Mouse (Mus musculus) intestine, embryonic 15.5 days (tissue): Measurements from ENCODE around the gene Zkscan14. TPM values are rescaled to one million over a fixed set of nuclear protein-coding genes. Genes with fewer than 3 reads are reported as not detected.
"Not testable (repeated sequence)": the region's sequence is repeated elsewhere in the genome, so short reads cannot be mapped to it uniquely, and the experiment has no call there.

ENCODE experiments used
- ATAC-seq: fragments of 200-750 bp; cut with Nextera tagmentation; 2 replicates; pipeline ENCODE4 v1.8.0; 2017; ENCODE audit warnings: moderate TSS enrichment, moderate library complexity
- H3K27ac ChIP-seq: fragments of 300-500 bp; sonication (generic); 2 replicates; pipeline ENCODE4 v1.5.1; 2015; ENCODE audit warnings: mild to moderate bottlenecking, inconsistent platforms
- H3K27me3 ChIP-seq: fragments of 300-500 bp; sonication (generic); replicated peaks from 2 replicates; pipeline ENCODE4 v1.6.1; 2015; ENCODE audit warnings: inconsistent platforms
- H3K36me3 ChIP-seq: fragments of 300-500 bp; sonication (generic); 2 replicates; pipeline ENCODE4 v1.6.1; 2015; ENCODE audit warnings: inconsistent platforms
- H3K4me1 ChIP-seq: fragments of 300-500 bp; sonication (generic); replicated peaks from 2 replicates; pipeline ENCODE4 v1.6.1; 2015; ENCODE audit warnings: inconsistent platforms
- H3K4me2 ChIP-seq: fragments of 300-500 bp; sonication (generic); replicated peaks from 2 replicates; pipeline ENCODE4 v1.6.1; 2015; ENCODE audit warnings: mild to moderate bottlenecking, inconsistent platforms
- H3K4me3 ChIP-seq: fragments of 300-500 bp; sonication (generic); replicated peaks from 2 replicates; pipeline ENCODE4 v1.5.1; 2015; ENCODE audit warnings: inconsistent platforms
- H3K9ac ChIP-seq: fragments of 300-500 bp; sonication (generic); 2 replicates; pipeline ENCODE4 v1.6.1; 2015; ENCODE audit warnings: inconsistent platforms
- H3K9me3 ChIP-seq: fragments of 300-500 bp; sonication (generic); 2 replicates; pipeline ENCODE4 v1.6.1; 2016; ENCODE audit warnings: inconsistent platforms
- WGBS: fragments of 180-500 bp; shearing (Covaris S2); methylation state at CpG from one replicate; pipeline ENCODE4 v1.1.7; 2015; 5-methylcytosine and 5-hydroxymethylcytosine counted together
- polyA plus RNA-seq: library from polyadenylated mRNA; unstranded; fragments of >200 nt; fragmentation: Nextera tagmentation; extraction: Ambion mirVana; gene quantifications from 2 replicates; pipeline ENCODE4 v1.2.1, GENCODE M21; 2015

Zkscan14 gene
- polyA plus RNA-seq, 1 experiment from 2014 or later = 7.8 TPM

GRCm38 (mm10) chr5:145218206-145218605, 16.5 kb upstream of the Zkscan14 start:
- Histone ChIP-seq H3K4me1 (no peaks in the 10 kb centered on the region), H3K9ac (no peak overlapping the region), H3K36me3 (peaks cover 20% of the 10 kb centered on the region), H3K27me3 (no peaks in the 10 kb centered on the region), H3K4me3 (no peak overlapping the region), H3K27ac (no peak overlapping the region), H3K9me3 (no peaks in the 10 kb centered on the region), H3K4me2 (no peak overlapping the region)
- 96% methylated on average over 21 of the region's 21 CpGs for WGBS
- ATAC-seq = no peak

GRCm38 (mm10) chr5:145217746-145218145, 16.1 kb upstream of the Zkscan14 start:
- ATAC-seq = peak; percentile 89
- no peaks in the 10 kb centered on the region for H3K9me3 ChIP-seq
- H3K4me1 ChIP-seq = no peaks in the 10 kb centered on the region
- no peak overlapping the region for H3K4me3 ChIP-seq
- H3K9ac ChIP-seq = no peak overlapping the region
- H3K27me3 ChIP-seq = no peaks in the 10 kb centered on the region
- H3K36me3 ChIP-seq = peaks cover 20% of the 10 kb centered on the region
- no peak overlapping the region; the same call in 1 of the 2 replicates for H3K4me2 ChIP-seq
- H3K27ac ChIP-seq = no peak overlapping the region
- WGBS = 68% methylated on average over 6 of the region's 6 CpGs

GRCm38 (mm10) chr5:145214679-145215078, 13.0 kb upstream of the Zkscan14 start:
- Histone ChIP-seq H3K9ac (no peak overlapping the region), H3K9me3 (no peaks in the 10 kb centered on the region), H3K27me3 (no peaks in the 10 kb centered on the region), H3K4me1 (no peaks in the 10 kb centered on the region), H3K36me3 (peaks cover 8% of the 10 kb centered on the region), H3K4me3 (no peak overlapping the region), H3K4me2 (no peak overlapping the region), H3K27ac (no peak overlapping the region)
- ATAC-seq = no peak
- WGBS = 78% methylated on average over 4 of the region's 4 CpGs

GRCm38 (mm10) chr5:145213505-145213904, 11.8 kb upstream of the Zkscan14 start:
- no peak for ATAC-seq
- H3K4me2 ChIP-seq = no peak overlapping the region
- no peaks in the 10 kb centered on the region for H3K9me3 ChIP-seq
- 87% methylated on average over 3 of the region's 3 CpGs for WGBS
- no peak overlapping the region for H3K4me3 ChIP-seq
- no peaks in the 10 kb centered on the region for H3K27me3 ChIP-seq
- H3K9ac ChIP-seq = no peak overlapping the region
- no peak overlapping the region for H3K27ac ChIP-seq
- H3K36me3 ChIP-seq = peaks cover under 1% of the 10 kb centered on the region; the same call in 1 of the 2 replicates
- no peaks in the 10 kb centered on the region for H3K4me1 ChIP-seq

- no peaks in the 10 kb centered on the region for H3K4me1 ChIP-seq
- H3K9ac ChIP-seq = no peak overlapping the region
- no peak overlapping the region for H3K4me3 ChIP-seq
- peaks cover 2% of the 10 kb centered on the region; the same call in 1 of the 2 replicates for H3K36me3 ChIP-seq
- 86% methylated on average over 4 of the region's 4 CpGs for WGBS
- no peak for ATAC-seq
- H3K27ac ChIP-seq = no peak overlapping the region
- no peak overlapping the region for H3K4me2 ChIP-seq
- H3K9me3 ChIP-seq = no peaks in the 10 kb centered on the region
- no peaks in the 10 kb centered on the region for H3K27me3 ChIP-seq
These were observed 10.5 kb upstream of the Zkscan14 start for GRCm38 (mm10) chr5:145212216-145212615.

- H3K9ac ChIP-seq = no peak overlapping the region
- no peak overlapping the region for H3K4me3 ChIP-seq
- peaks cover 2% of the 10 kb centered on the region; the same call in 1 of the 2 replicates for H3K36me3 ChIP-seq
- H3K9me3 ChIP-seq = no peaks in the 10 kb centered on the region
- no peaks in the 10 kb centered on the region for H3K4me1 ChIP-seq
- no peak for ATAC-seq
- 91% methylated on average over 4 of the region's 4 CpGs for WGBS
- no peak overlapping the region for H3K27ac ChIP-seq
- H3K4me2 ChIP-seq = no peak overlapping the region
- H3K27me3 ChIP-seq = no peaks in the 10 kb centered on the region
These were observed 9.7 kb upstream of the Zkscan14 start for GRCm38 (mm10) chr5:145211340-145211739.

GRCm38 (mm10) chr5:145208391-145208790, 6.7 kb upstream of the Zkscan14 start:
- not testable (repeated sequence) for H3K9me3 ChIP-seq, H3K27me3 ChIP-seq, H3K27ac ChIP-seq, H3K36me3 ChIP-seq, H3K9ac ChIP-seq, H3K4me2 ChIP-seq, H3K4me3 ChIP-seq, ATAC-seq
- H3K4me1 ChIP-seq = peaks cover 10% of the 10 kb centered on the region
- 45% methylated on average over 11 of the region's 11 CpGs for WGBS

- Histone ChIP-seq H3K9ac (no peak overlapping the region), H3K4me1 (peaks cover 10% of the 10 kb centered on the region), H3K4me3 (no peak overlapping the region), H3K9me3 (no peaks in the 10 kb centered on the region), H3K4me2 (no peak overlapping the region), H3K27me3 (no peaks in the 10 kb centered on the region), H3K27ac (no peak overlapping the region), H3K36me3 (peaks cover 2% of the 10 kb centered on the region; the same call in 1 of the 2 replicates)
- WGBS = 87% methylated on average over 6 of the region's 6 CpGs
- no peak for ATAC-seq
These were observed 6.3 kb upstream of the Zkscan14 start for GRCm38 (mm10) chr5:145207954-145208353.

- H3K4me1 ChIP-seq = peaks cover 10% of the 10 kb centered on the region
- peaks cover 2% of the 10 kb centered on the region; the same call in 1 of the 2 replicates for H3K36me3 ChIP-seq
- 96% methylated on average over 6 of the region's 6 CpGs for WGBS
- no peaks in the 10 kb centered on the region for H3K9me3 ChIP-seq
- H3K27ac ChIP-seq = no peak overlapping the region
- H3K9ac ChIP-seq = no peak overlapping the region
- no peak overlapping the region for H3K4me2 ChIP-seq
- no peak for ATAC-seq
- no peaks in the 10 kb centered on the region for H3K27me3 ChIP-seq
- no peak overlapping the region for H3K4me3 ChIP-seq
These were observed 5.7 kb upstream of the Zkscan14 start for GRCm38 (mm10) chr5:145207385-145207784.

GRCm38 (mm10) chr5:145205041-145205440, 3.4 kb upstream of the Zkscan14 start:
- H3K27ac ChIP-seq = no peak overlapping the region
- 17% methylated on average over 9 of the region's 9 CpGs for WGBS
- peak overlapping the region; percentile 60 for H3K4me3 ChIP-seq
- H3K27me3 ChIP-seq = no peaks in the 10 kb centered on the region
- peak overlapping the region; percentile 71 for H3K4me2 ChIP-seq
- no peaks in the 10 kb centered on the region for H3K9me3 ChIP-seq
- H3K36me3 ChIP-seq = 0 out of 2 replicates have a peak, but pooled peaks cover 2% of the 10 kb centered on the region
- no peak for ATAC-seq
- peaks cover 16% of the 10 kb centered on the region for H3K4me1 ChIP-seq
- peak overlapping the region; percentile 54; the same call in 1 of the 2 replicates for H3K9ac ChIP-seq

GRCm38 (mm10) chr5:145203936-145204691, 2.4 kb upstream of the Zkscan14 start, which contains the start of gene Zkscan5:
Gene Zkscan5 (plus strand): TSS chr5:145204562.
- Histone ChIP-seq H3K36me3 (0 out of 2 replicates have a peak, but pooled peaks cover 2% of the 10 kb centered on the region), H3K9ac (peak within 1 kb of the TSS; percentile 54), H3K4me2 (peak within 1 kb of the TSS; percentile 71), H3K4me3 (peak within 1 kb of the TSS; percentile 60), H3K27me3 (no peaks in the 10 kb centered on the region), H3K27ac (peak within 1 kb of the TSS; percentile 91), H3K4me1 (peaks cover 16% of the 10 kb centered on the region), H3K9me3 (no peaks in the 10 kb centered on the region)
- 0% methylated on average over 22 of the region's 22 CpGs for WGBS
- ATAC-seq = peak; percentile 96

GRCm38 (mm10) chr5:145202446-145202845, 778 bp upstream of the Zkscan14 start:
- no peak for ATAC-seq

GRCm38 (mm10) chr5:145200387-145200786, 1.3 kb downstream of the Zkscan14 start:
- Histone ChIP-seq H3K27ac (no peak overlapping the region), H3K4me3 (no peak overlapping the region)
- 72% methylated on average over 7 of the region's 7 CpGs for whole genome bisulfite sequencing

More at GRCm38 (mm10) chr5:145202446-145202845, 778 bp upstream of the Zkscan14 start:
- Histone ChIP-seq H3K4me1 (peaks cover 16% of the 10 kb centered on the region), H3K4me3 (no peak overlapping the region), H3K36me3 (no peaks in the 10 kb centered on the region), H3K9ac (no peak overlapping the region), H3K27ac (no peak overlapping the region), H3K4me2 (no peak overlapping the region), H3K27me3 (no peaks in the 10 kb centered on the region), H3K9me3 (no peaks in the 10 kb centered on the region)
- 48% methylated on average over 3 of the region's 3 CpGs for WGBS

More at GRCm38 (mm10) chr5:145200387-145200786, 1.3 kb downstream of the Zkscan14 start:
- H3K4me2 ChIP-seq = peak overlapping the region; percentile 93
- H3K27me3 ChIP-seq = no peaks in the 10 kb centered on the region
- no peaks in the 10 kb centered on the region for H3K9me3 ChIP-seq
- H3K9ac ChIP-seq = no peak overlapping the region
- H3K36me3 ChIP-seq = 0 out of 2 replicates have a peak, but pooled peaks cover 7% of the 10 kb centered on the region
- ATAC-seq = no peak
- peaks cover 10% of the 10 kb centered on the region for H3K4me1 ChIP-seq
